15 mouse cellular contexts compared by ENCODE assay signal in the genomic region with DNA sequence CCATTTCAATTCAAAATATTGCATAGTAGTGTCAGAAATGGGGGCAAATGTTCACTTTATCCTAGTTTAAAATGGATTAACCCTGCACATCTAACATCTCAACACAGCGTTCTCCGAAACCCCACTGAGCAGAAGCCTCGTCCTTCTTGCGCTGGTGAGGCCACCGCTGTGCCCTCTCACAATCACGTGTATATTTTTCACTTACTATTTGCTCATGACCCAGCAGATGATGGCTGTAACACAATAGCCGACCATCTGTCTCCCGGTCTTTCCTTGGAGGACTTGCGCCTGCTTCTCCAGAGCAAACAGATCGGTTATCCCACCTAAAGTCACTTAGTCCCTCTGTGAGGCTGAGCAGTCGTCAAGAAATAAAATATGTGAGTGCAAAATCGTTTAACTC.
A peak's percentile ranks its signal among the peaks of the same experiment; 100 is the strongest.
DNase-seq lines count a peak whose midpoint lies in the region; ATAC-seq lines count a peak whose summit lies in the region.
"Had no signal": no experiment of that assay in that cellular context is flagged by ENCODE, and none has a peak within 500 bp of the region (broad histone marks: within the 10 kb centered on the region; RNA-seq: fewer than 3 reads in every experiment).

No protein-coding gene starts in this region.

- DNase-seq in embryo, embryonic 10 days (ENCODE audit: low spot score) = peak; percentile 10
- DNase-seq in embryo, embryonic 9.5 days (ENCODE audit: extremely low spot score) = no peak
- DNase-seq in midbrain, embryonic 10.5 days (ENCODE audit: low spot score) = no peak
- no peak for DNase-seq in B cell, adult 2 months
- no peak for DNase-seq in ovary, adult 18-20 months (ENCODE audit: low spot score)
- DNase-seq: heart, adult 18-20 months; thymus, postnatal 4 days had no signal

- H3K4me3 ChIP-seq in midbrain, embryonic 13.5 days (replicated peaks) = no peak overlapping the region
- H3K4me3 ChIP-seq in midbrain, embryonic 10.5 days = no peak overlapping the region
- H3K4me3 ChIP-seq in hindbrain, embryonic 16.5 days (ENCODE audit: low read length) = no peak overlapping the region
- H3K4me3 ChIP-seq in stomach, embryonic 16.5 days (replicated peaks; ENCODE audit: low read length) = no peak overlapping the region
- H3K4me3 ChIP-seq: hindbrain, embryonic 15.5 days; layer of hippocampus, adult 2 months; limb, embryonic 15.5 days had no signal

- peaks cover 7% of the 10 kb centered on the region; the same call in 1 of the 2 replicates for H3K4me1 ChIP-seq in midbrain, embryonic 13.5 days (replicated peaks)
- peaks cover 10% of the 10 kb centered on the region; the same call in 1 of the 2 replicates for H3K4me1 ChIP-seq in midbrain, embryonic 10.5 days
- peaks cover 5% of the 10 kb centered on the region for H3K4me1 ChIP-seq in hindbrain, embryonic 16.5 days (ENCODE audit: control insufficient read depth, insufficient read depth, low read depth, low read length)
- H3K4me1 ChIP-seq in stomach, embryonic 16.5 days (ENCODE audit: control insufficient read depth, insufficient read depth, low read length) = peaks cover 9% of the 10 kb centered on the region; the same call in 1 of the 2 replicates

- 0 out of 2 replicates have a peak, but pooled peaks have one; percentile 56 for ATAC-seq in midbrain, embryonic 13.5 days
- peak; percentile 48; the same call in 1 of the 2 replicates for ATAC-seq in hindbrain, embryonic 16.5 days
- ATAC-seq in stomach, embryonic 16.5 days (ENCODE audit: insufficient read depth, low FRiP score) = no peak
- ATAC-seq: activated CD4-positive, CD25-positive, alpha-beta regulatory T cell, adult 4 months had no signal

- H3K27me3 ChIP-seq in midbrain, embryonic 13.5 days = no peaks in the 10 kb centered on the region
- no peaks in the 10 kb centered on the region for H3K27me3 ChIP-seq in midbrain, embryonic 10.5 days (ENCODE audit: low read depth, poor library complexity, severe bottlenecking)
- H3K27me3 ChIP-seq in hindbrain, embryonic 16.5 days (replicated peaks; ENCODE audit: control insufficient read depth, insufficient read depth, low read length) = no peaks in the 10 kb centered on the region
- H3K27me3 ChIP-seq in stomach, embryonic 16.5 days (ENCODE audit: control insufficient read depth, insufficient read depth, low read length) = no peaks in the 10 kb centered on the region
- H3K27me3 ChIP-seq: hindbrain, embryonic 15.5 days; limb, embryonic 15.5 days had no signal

- no peaks in the 10 kb centered on the region for H3K9me3 ChIP-seq in midbrain, embryonic 13.5 days
- H3K9me3 ChIP-seq in midbrain, embryonic 10.5 days (replicated peaks) = no peaks in the 10 kb centered on the region
- H3K9me3 ChIP-seq in hindbrain, embryonic 16.5 days (ENCODE audit: control insufficient read depth, low read length) = no peaks in the 10 kb centered on the region
- H3K9me3 ChIP-seq in stomach, embryonic 16.5 days (replicated peaks; ENCODE audit: control insufficient read depth, low read length) = no peaks in the 10 kb centered on the region
- H3K9me3 ChIP-seq: G1E; hindbrain, embryonic 15.5 days; limb, embryonic 15.5 days had no signal

- peaks cover 3% of the 10 kb centered on the region; the same call in 1 of the 2 replicates for H3K36me3 ChIP-seq in midbrain, embryonic 13.5 days
- H3K36me3 ChIP-seq in midbrain, embryonic 10.5 days = no peaks in the 10 kb centered on the region
- H3K36me3 ChIP-seq in hindbrain, embryonic 16.5 days (ENCODE audit: control insufficient read depth, insufficient read depth, low read length) = no peaks in the 10 kb centered on the region
- no peaks in the 10 kb centered on the region for H3K36me3 ChIP-seq in stomach, embryonic 16.5 days (ENCODE audit: control insufficient read depth, insufficient read depth, low read length)
- H3K36me3 ChIP-seq: hindbrain, embryonic 15.5 days; limb, embryonic 15.5 days had no signal

- no peak overlapping the region for H3K4me2 ChIP-seq in midbrain, embryonic 13.5 days (replicated peaks)
- no peak overlapping the region for H3K4me2 ChIP-seq in hindbrain, embryonic 16.5 days (ENCODE audit: low read length)
- 0 out of 2 replicates have a peak overlapping the region, but pooled peaks have one; percentile 2 for H3K4me2 ChIP-seq in stomach, embryonic 16.5 days (ENCODE audit: low read depth, low read length)
- H3K4me2 ChIP-seq: hindbrain, embryonic 15.5 days; limb, embryonic 15.5 days had no signal

- no peak overlapping the region for H3K27ac ChIP-seq in midbrain, embryonic 13.5 days
- H3K27ac ChIP-seq in midbrain, embryonic 10.5 days (replicated peaks) = no peak overlapping the region
- no peak overlapping the region for H3K27ac ChIP-seq in hindbrain, embryonic 16.5 days (ENCODE audit: low read depth, low read length)
- no peak overlapping the region for H3K27ac ChIP-seq in stomach, embryonic 16.5 days (ENCODE audit: low read length)
- H3K27ac ChIP-seq: hindbrain, embryonic 15.5 days; layer of hippocampus, adult 2 months; limb, embryonic 15.5 days had no signal

- no peak overlapping the region for H3K9ac ChIP-seq in midbrain, embryonic 13.5 days (replicated peaks)
- H3K9ac ChIP-seq in hindbrain, embryonic 16.5 days (ENCODE audit: low read depth, low read length) = no peak overlapping the region
- H3K9ac ChIP-seq in stomach, embryonic 16.5 days (ENCODE audit: low read length) = no peak overlapping the region
- H3K9ac ChIP-seq: hindbrain, embryonic 15.5 days; limb, embryonic 15.5 days had no signal

- WGBS in midbrain, embryonic 13.5 days = 52% methylated on average over 12 of the region's 12 CpGs
- WGBS in midbrain, embryonic 10.5 days = 74% methylated on average over 12 of the region's 12 CpGs
- 48% methylated on average over 12 of the region's 12 CpGs for WGBS in hindbrain, embryonic 16.5 days
- WGBS in stomach, embryonic 16.5 days = 28% methylated on average over 12 of the region's 12 CpGs
